Mouse (Mus musculus) T-helper 2 cell (primary cell): Measurements from ENCODE around the gene Olfr1080.
"Not testable (repeated sequence)": the region's sequence is repeated elsewhere in the genome, so short reads cannot be mapped to it uniquely, and the experiment has no call there.

Source experiments
- in situ Hi-C: fragments of 300-600 bp; cut with MboI, MseI; formaldehyde crosslinking; loops from one replicate; pipeline ENCODE4 v1.15.1; 2025; ENCODE audit warnings: high pct_unique_total_duplicates

Gene Olfr1080

GRCm38 (mm10) chr2:86558135-86558534 is at the start of gene Olfr1080:
Gene Olfr1080, minus strand, starts transcription at chr2:86558235.
- in situ Hi-C loops = not testable (repeated sequence)

- in situ Hi-C loops = not testable (repeated sequence)
Observed at GRCm38 (mm10) chr2:86598866-86599265, 40.8 kb upstream of the Olfr1080 start, which contains the start of gene Olfr1082. Gene Olfr1082, minus strand, starts transcription at chr2:86598966.

DNA sequence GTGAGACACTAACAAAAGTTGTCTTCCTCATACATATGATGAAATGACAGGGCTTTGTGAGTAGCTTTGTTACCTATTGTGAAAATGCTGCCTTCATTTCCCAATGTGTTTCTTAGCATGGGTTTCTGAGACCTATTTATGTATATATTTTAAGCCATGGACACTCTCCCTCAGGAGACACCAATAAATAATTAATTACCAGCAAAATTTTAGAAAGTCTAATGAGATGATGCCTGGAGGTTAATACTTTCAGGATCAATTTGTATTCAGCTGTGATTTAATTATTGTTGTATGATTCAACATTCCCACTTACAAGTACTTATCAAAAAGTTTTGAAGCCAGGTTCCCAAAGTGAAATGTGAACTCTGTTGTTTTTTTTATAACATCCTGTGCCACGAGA is 15.7 kb downstream of the Olfr1080 start, which contains the start of gene Olfr1079:
Gene Olfr1079, minus strand, starts transcription at position 101 of the 400 bp plus-strand sequence.
- in situ Hi-C loops = no loop called here

GRCm38 (mm10) chr2:86530991-86531390 is 27.0 kb downstream of the Olfr1080 start:
- in situ Hi-C loops = no loop called here

- in situ Hi-C loops = no loop called here
Observed at GRCm38 (mm10) chr2:86508161-86508560, 49.9 kb downstream of the Olfr1080 start, which contains the start of gene Olfr1076. Gene Olfr1076, plus strand, starts transcription at chr2:86508461.
